Mouse (Mus musculus) heart, embryonic 16.5 days (tissue): ENCODE data around the gene Lpar3. TPM values are rescaled to one million over a fixed set of nuclear protein-coding genes. Genes with fewer than 3 reads are reported as not detected.

ENCODE experiments used
- ATAC-seq: fragments of 200-750 bp; cut with Nextera tagmentation; replicated peaks from 2 replicates; pipeline ENCODE4 v1.8.0; 2017; ENCODE audit warnings: moderate number of reproducible peaks; ENCODE audit not compliant: insufficient read depth, low FRiP score; ENCODE audit errors: extremely low read depth
- H3K27ac ChIP-seq: fragments of 300-500 bp; sonication (generic); 2 replicates; pipeline ENCODE4 v1.5.1; 2014; ENCODE audit warnings: mild to moderate bottlenecking, low read length, control low read depth, moderate library complexity
- H3K27me3 ChIP-seq: fragments of 300-500 bp; sonication (generic); 2 replicates; pipeline ENCODE4 v1.6.1; 2014; ENCODE audit warnings: low read length, mixed read lengths; ENCODE audit not compliant: control insufficient read depth, insufficient read depth
- H3K36me3 ChIP-seq: fragments of 300-500 bp; sonication (generic); 2 replicates; pipeline ENCODE4 v1.6.1; 2014; ENCODE audit not compliant: control insufficient read depth, insufficient read depth
- H3K4me1 ChIP-seq: fragments of 300-500 bp; sonication (generic); 2 replicates; pipeline ENCODE4 v1.6.1; 2014; ENCODE audit warnings: low read length, mixed read lengths; ENCODE audit not compliant: control insufficient read depth, insufficient read depth
- H3K4me2 ChIP-seq: fragments of 300-500 bp; sonication (generic); 2 replicates; pipeline ENCODE4 v1.6.1; 2014; ENCODE audit warnings: low read depth, mild to moderate bottlenecking, control low read depth, low read length
- H3K4me3 ChIP-seq: fragments of 300-500 bp; sonication (generic); 2 replicates; pipeline ENCODE4 v1.5.1; 2014; ENCODE audit warnings: mild to moderate bottlenecking, control low read depth, low read length
- H3K9ac ChIP-seq: fragments of 300-500 bp; sonication (generic); 2 replicates; pipeline ENCODE4 v1.6.1; 2014; ENCODE audit warnings: low read length, control low read depth
- H3K9me3 ChIP-seq: fragments of 300-500 bp; sonication (generic); replicated peaks from 2 replicates; pipeline ENCODE4 v1.6.1; 2016; ENCODE audit warnings: low read length; ENCODE audit not compliant: control insufficient read depth
- WGBS: fragments of 180-500 bp; shearing (Covaris S2); extraction: QIAGEN DNeasy Blood & Tissue Kit; methylation state at CpG from one replicate; pipeline ENCODE4 v1.1.7; 2014; 5-methylcytosine and 5-hydroxymethylcytosine counted together
- polyA plus RNA-seq: library from polyadenylated mRNA; unstranded; fragments of >200 nt; fragmentation: Nextera tagmentation; extraction: Ambion mirVana; gene quantifications from 2 replicates; pipeline ENCODE4 v1.2.1, GENCODE M21; 2015

Lpar3 gene
- polyA plus RNA-seq, result 36.0 and 43.7 TPM in 2 replicates

DNA sequence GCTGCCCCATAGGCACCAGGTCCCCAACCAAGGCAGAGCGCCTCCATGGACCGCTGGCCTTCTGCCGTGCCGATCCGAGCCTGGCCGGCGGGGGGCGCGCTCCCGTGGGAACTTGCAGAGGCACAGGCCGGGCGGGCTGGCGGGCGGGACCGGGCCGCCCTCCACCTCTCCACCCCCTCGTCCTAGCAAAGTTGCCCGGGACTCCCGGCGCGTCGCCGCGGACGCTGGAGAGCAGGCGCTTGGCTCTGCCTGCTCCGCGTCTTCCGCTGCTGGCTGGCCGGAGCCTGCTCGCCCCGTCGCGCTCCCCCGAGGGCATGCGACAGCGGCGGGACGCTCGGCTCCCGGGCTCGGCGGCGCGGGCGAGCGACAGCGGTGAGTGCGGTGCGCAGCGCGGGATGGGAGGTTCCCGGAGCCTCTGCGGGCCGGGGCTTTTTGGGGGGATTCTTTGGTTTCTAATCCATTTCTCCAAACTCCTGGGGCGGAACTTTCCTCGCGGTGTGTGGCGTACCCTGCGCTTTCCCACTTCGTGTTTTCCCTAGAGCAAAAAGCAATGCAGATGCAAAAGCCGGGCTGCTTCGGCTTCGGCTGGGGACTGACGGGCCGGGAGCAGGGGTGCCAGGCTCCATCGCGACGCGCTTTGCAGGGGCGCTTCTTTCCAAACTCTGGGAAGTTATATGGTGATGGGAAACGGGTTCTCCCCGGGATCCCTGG is at the start of gene Lpar3:
Gene Lpar3 (plus strand): TSS at position 188 of the 711 bp plus-strand sequence.
- Histone ChIP-seq H3K4me3 (peak within 1 kb of the TSS; percentile 75), H3K27me3 (peaks cover 4% of the 10 kb centered on the region), H3K36me3 (no peaks in the 10 kb centered on the region), H3K27ac (peak within 1 kb of the TSS; percentile 86), H3K9ac (peak within 1 kb of the TSS; percentile 86), H3K4me2 (peak within 1 kb of the TSS; percentile 76), H3K4me1 (peaks cover 16% of the 10 kb centered on the region), H3K9me3 (no peaks in the 10 kb centered on the region)
- ATAC-seq, result peak; percentile 95
- under 1% methylated on average over 71 of the region's 73 CpGs for whole genome bisulfite sequencing

- Histone ChIP-seq H3K9ac (no peak overlapping the region), H3K4me1 (peaks cover 4% of the 10 kb centered on the region; the same call in 1 of the 2 replicates), H3K4me3 (no peak overlapping the region), H3K36me3 (no peaks in the 10 kb centered on the region), H3K27ac (no peak overlapping the region), H3K27me3 (no peaks in the 10 kb centered on the region), H3K9me3 (no peaks in the 10 kb centered on the region; the same call in 1 of the 2 replicates), H3K4me2 (no peak overlapping the region)
- no peak for ATAC-seq
- 59% methylated on average over 5 of the region's 5 CpGs for WGBS
Observed at GRCm38 (mm10) chr3:146173030-146173429, 47.7 kb upstream of the Lpar3 start.

DNA sequence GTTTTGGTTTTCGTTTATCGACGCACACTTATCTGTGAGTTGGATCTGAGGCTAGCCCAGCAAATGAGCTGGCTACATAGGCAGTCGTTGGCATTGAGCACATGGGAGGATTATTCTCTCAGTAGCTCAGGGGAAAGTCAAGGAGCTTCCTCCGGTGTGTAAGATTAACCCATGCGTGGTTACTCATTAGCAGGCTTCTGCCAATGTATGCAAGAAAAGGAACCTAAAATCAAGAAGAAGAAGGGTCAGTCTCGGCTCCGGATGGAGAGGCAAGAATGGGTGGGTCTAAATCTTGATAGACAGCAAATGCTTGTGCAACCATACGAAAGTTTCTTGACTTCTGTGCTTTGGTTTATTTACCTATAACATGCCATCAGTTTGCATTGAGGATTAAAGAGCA is 46.5 kb upstream of the Lpar3 start:
- ATAC-seq, result no peak
- no peaks in the 10 kb centered on the region; the same call in 1 of the 2 replicates for H3K9me3 ChIP-seq
- 84% methylated on average over 9 of the region's 9 CpGs for WGBS

GRCm38 (mm10) chr3:146177295-146177694 is 43.5 kb upstream of the Lpar3 start:
- peaks cover 17% of the 10 kb centered on the region for H3K4me1 ChIP-seq
- H3K27ac ChIP-seq, result no peak overlapping the region
- H3K9ac ChIP-seq, result no peak overlapping the region
- no peak for ATAC-seq
- peak overlapping the region; percentile 40; the same call in 1 of the 2 replicates for H3K4me3 ChIP-seq
- H3K27me3 ChIP-seq, result no peaks in the 10 kb centered on the region
- H3K36me3 ChIP-seq, result no peaks in the 10 kb centered on the region
- 50% methylated on average over 7 of the region's 7 CpGs for WGBS
- H3K4me2 ChIP-seq, result peak overlapping the region; percentile 69
- H3K9me3 ChIP-seq, result no peaks in the 10 kb centered on the region

More for the DNA sequence above, 46.5 kb upstream of the Lpar3 start:
- H3K36me3 ChIP-seq, result no peaks in the 10 kb centered on the region
- H3K27ac ChIP-seq, result no peak overlapping the region
- peaks cover 8% of the 10 kb centered on the region; the same call in 1 of the 2 replicates for H3K4me1 ChIP-seq
- H3K4me2 ChIP-seq, result no peak overlapping the region
- H3K4me3 ChIP-seq, result no peak overlapping the region
- H3K9ac ChIP-seq, result no peak overlapping the region
- H3K27me3 ChIP-seq, result no peaks in the 10 kb centered on the region

DNA sequence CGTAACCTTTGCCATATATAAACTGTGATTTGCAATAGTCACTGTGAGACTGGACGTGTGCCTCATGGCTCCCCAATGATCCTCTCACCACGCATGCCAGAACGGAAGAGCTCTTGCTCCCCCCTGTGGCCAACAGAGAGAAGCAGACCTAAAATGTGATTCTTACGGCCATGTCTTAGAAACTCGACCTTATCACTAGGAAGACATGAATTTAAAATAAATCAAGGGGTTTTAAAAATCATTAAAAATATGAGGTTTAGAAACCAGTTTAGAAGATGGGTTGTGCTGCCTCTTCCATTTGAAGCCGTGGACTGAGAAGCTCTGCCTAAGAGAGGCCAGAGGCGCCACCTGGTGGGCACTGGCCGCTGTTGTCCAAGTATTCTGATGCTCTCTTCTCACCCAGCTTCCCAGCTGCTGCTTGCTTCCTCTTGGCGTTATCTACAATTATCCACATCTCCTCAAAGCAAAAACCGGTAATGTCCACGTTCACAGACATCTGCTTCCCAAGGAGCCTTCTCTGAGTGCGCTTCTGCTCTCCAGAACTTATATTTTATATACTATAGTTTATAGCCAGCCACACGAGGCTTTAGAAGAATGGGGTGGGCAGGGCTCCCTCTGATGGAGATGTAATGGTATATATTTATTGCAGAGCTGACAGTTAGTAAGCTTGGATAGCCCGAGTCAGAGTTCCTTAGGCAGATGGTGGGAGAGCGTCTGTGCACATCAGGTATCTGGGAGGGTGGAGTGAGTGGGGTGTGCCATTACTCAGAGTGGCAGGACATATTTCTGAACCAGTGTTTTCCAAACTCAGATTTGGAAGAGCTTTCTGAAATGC is 42.8 kb upstream of the Lpar3 start:
- Histone ChIP-seq H3K4me3 (peak overlapping the region; percentile 40), H3K27ac (no peak overlapping the region), H3K4me2 (peak overlapping the region; percentile 69), H3K4me1 (peaks cover 17% of the 10 kb centered on the region), H3K36me3 (no peaks in the 10 kb centered on the region), H3K9ac (no peak overlapping the region), H3K27me3 (no peaks in the 10 kb centered on the region), H3K9me3 (no peaks in the 10 kb centered on the region)
- WGBS, result 3% methylated on average over 16 of the region's 16 CpGs
- peak; percentile 61; the same call in 1 of the 2 replicates for ATAC-seq

- H3K27ac ChIP-seq, result peak overlapping the region; percentile 36; the same call in 1 of the 2 replicates
- peaks cover 20% of the 10 kb centered on the region for H3K4me1 ChIP-seq
- no peaks in the 10 kb centered on the region for H3K36me3 ChIP-seq
- no peaks in the 10 kb centered on the region for H3K9me3 ChIP-seq
- no peak overlapping the region for H3K4me2 ChIP-seq
- ATAC-seq, result no peak
- WGBS, result 50% methylated on average over 2 of the region's 2 CpGs
- H3K27me3 ChIP-seq, result no peaks in the 10 kb centered on the region
- no peak overlapping the region for H3K9ac ChIP-seq
- H3K4me3 ChIP-seq, result no peak overlapping the region
Observed at GRCm38 (mm10) chr3:146180341-146180740, 40.4 kb upstream of the Lpar3 start.

GRCm38 (mm10) chr3:146180986-146181385 is 39.8 kb upstream of the Lpar3 start:
- no peak overlapping the region for H3K27ac ChIP-seq
- H3K4me1 ChIP-seq, result peaks cover 20% of the 10 kb centered on the region
- H3K36me3 ChIP-seq, result no peaks in the 10 kb centered on the region
- WGBS, result 42% methylated on average over 3 of the region's 3 CpGs
- no peak overlapping the region for H3K4me2 ChIP-seq
- no peaks in the 10 kb centered on the region for H3K27me3 ChIP-seq
- H3K9me3 ChIP-seq, result no peaks in the 10 kb centered on the region
- H3K9ac ChIP-seq, result no peak overlapping the region
- ATAC-seq, result no peak
- H3K4me3 ChIP-seq, result no peak overlapping the region

- H3K36me3 ChIP-seq, result no peaks in the 10 kb centered on the region
- H3K27me3 ChIP-seq, result no peaks in the 10 kb centered on the region
- peaks cover 7% of the 10 kb centered on the region for H3K9me3 ChIP-seq
- ATAC-seq, result peak; percentile 53; the same call in 1 of the 2 replicates
- H3K9ac ChIP-seq, result no peak overlapping the region
- no peak overlapping the region for H3K27ac ChIP-seq
- peak overlapping the region; percentile 27; the same call in 1 of the 2 replicates for H3K4me2 ChIP-seq
- no peak overlapping the region for H3K4me3 ChIP-seq
- peaks cover 4% of the 10 kb centered on the region for H3K4me1 ChIP-seq
- WGBS, result 19% methylated on average over 13 of the region's 13 CpGs
Observed at GRCm38 (mm10) chr3:146184992-146185657, 35.6 kb upstream of the Lpar3 start.
